Mouse (Mus musculus) E14TG2a.4 (cell line): Measurements from ENCODE around the gene Abcf2.

ENCODE experiments used
- H3K27me3 ChIP-seq: 2 replicates; pipeline ENCODE4 v1.6.1; 2014; ENCODE audit warnings: low read length, control low read depth; ENCODE audit not compliant: insufficient read depth
- H3K36me3 ChIP-seq: 2 replicates; pipeline ENCODE4 v1.6.1; 2014; ENCODE audit warnings: low read length, control low read depth; ENCODE audit not compliant: insufficient read depth
- H3K4me1 ChIP-seq: replicated peaks from 2 replicates; pipeline ENCODE4 v1.6.1; 2014; ENCODE audit warnings: low read depth, low read length, control low read depth
- H3K4me3 ChIP-seq: replicated peaks from 2 replicates; pipeline ENCODE4 v1.5.1; 2014; ENCODE audit warnings: mild to moderate bottlenecking, low read length
- H3K9me3 ChIP-seq: 2 replicates; pipeline ENCODE4 v1.6.1; 2014; ENCODE audit warnings: low read length, control low read depth
- CTCF ChIP-seq: conservative IDR thresholded peaks from 2 replicates; pipeline ENCODE4 v1.5.1; 2014; ENCODE audit warnings: low read length
- NANOG ChIP-seq: IDR thresholded peaks from 2 replicates; pipeline ENCODE4 v1.6.1; 2014; ENCODE audit warnings: borderline replicate concordance, low read length, mixed read lengths
- POU5F1 ChIP-seq: IDR thresholded peaks from 2 replicates; pipeline ENCODE4 v1.6.1; 2014; ENCODE audit warnings: low read length, borderline replicate concordance

Gene Abcf2

DNA sequence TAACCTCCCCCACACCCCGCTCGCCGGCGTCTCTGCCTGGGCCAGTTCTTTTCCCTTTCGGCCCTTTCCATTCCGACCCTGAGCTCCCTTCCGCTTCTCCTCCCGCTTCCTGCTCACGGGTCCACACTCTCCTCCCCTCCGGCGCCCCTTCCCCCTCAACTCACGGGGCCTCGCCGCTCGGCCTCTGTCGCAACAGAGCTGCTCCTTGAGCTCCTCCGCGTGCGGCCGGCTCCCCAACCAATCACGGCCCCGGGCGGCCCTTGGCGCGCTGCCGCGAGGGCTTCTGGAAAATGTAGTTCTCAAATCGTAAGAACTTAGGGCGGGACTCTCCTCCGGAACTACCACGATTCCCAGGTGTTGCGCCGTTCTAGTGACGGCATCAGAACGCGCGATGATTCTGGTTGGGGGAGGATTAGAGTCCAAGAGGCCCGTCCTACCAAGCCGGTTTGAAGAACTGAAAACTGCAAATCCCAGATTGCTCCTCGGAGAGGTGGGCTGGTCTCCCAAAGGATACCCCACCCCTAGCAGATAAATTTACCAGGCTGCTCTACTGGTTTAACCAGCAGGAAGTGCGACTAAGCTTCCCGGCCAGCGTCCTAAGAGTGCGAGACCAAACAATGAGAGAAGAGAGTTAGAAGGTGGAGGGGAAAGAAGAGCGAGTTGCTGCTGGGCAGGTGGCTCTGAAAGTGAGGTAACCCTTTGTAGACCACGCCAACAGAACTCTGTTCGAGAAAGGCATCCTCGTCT lies at the start of gene Abcf2:
Gene Abcf2 (minus strand): TSS at position 285 of the 747 bp plus-strand sequence.
- Histone ChIP-seq H3K4me1 (peaks cover 37% of the 10 kb centered on the region), H3K9me3 (no peaks in the 10 kb centered on the region), H3K36me3 (peaks cover 40% of the 10 kb centered on the region), H3K4me3 (peak within 1 kb of the TSS; percentile 97), H3K27me3 (no peaks in the 10 kb centered on the region)
- no peak for TF ChIP-seq CTCF
- no peak for TF ChIP-seq NANOG
- TF ChIP-seq POU5F1, result no peak

DNA sequence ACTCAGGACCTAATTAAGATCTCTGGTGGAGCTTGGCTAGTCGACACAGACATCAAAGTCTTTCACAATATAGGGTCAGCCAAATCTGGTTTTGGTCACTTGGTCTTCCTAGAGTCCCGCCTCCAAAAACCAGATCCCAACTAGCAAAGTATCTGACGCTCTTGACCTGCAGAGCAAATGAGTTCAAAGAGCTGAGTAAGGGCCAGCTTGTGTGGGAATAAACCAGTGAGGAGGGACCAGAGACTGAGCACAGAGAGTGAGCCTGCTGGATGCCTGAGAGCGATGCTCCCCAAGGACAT lies 47.5 kb upstream of the Abcf2 start:
- peak overlapping the region; percentile 80 for H3K4me3 ChIP-seq
- no peak for TF ChIP-seq POU5F1
- TF ChIP-seq CTCF, result no peak
- TF ChIP-seq NANOG, result no peak
- peaks cover 59% of the 10 kb centered on the region for H3K27me3 ChIP-seq
- no peaks in the 10 kb centered on the region for H3K9me3 ChIP-seq
- peaks cover 22% of the 10 kb centered on the region for H3K4me1 ChIP-seq
- H3K36me3 ChIP-seq, result no peaks in the 10 kb centered on the region

DNA sequence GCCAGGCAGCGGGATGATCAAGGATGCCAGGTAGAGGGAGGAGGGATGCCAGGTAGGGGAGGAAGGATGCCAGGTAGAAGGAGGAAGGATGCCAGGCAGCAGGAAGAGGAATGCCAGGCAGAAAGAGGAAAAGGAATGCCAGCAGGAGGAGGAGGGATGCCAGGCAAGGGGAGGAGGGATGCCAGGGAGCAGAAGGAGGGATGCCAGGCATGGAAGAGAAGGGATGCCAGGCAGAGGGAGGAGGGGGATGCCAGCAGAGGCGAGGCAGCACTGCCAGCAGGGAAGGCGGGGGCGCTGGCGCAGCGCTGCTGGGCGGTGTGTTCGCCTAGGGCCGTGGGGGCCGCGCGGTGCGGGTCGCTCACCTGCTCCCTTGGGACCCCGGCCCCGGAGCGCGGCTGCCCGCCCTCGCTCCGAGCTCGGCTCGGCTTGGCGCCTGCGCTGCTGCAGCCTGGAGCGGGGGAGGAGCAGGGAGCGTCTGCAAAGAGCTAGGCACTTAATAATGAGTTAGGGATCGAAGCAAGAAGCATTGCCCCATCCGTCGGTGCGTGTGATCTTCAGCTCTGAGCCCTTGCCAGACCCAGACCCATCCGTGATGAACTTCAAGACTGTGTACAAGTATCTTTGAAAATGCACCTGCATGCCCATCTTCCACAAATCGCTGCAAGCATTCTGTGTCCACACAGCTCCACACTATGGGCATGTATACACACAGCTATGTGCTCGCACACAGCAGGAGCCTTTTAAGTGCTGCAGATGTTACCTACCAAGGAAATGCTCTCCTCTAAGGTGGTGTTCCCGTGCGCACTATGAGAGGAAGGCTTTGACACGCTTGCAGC lies 46.9 kb upstream of the Abcf2 start, which contains the start of gene Smarcd3:
Gene Smarcd3 (minus strand): TSS at position 426 of the 836 bp plus-strand sequence.
- H3K36me3 ChIP-seq, result no peaks in the 10 kb centered on the region
- H3K4me3 ChIP-seq, result peak within 1 kb of the TSS; percentile 80
- H3K4me1 ChIP-seq, result peaks cover 22% of the 10 kb centered on the region
- no peak for TF ChIP-seq CTCF
- no peak for TF ChIP-seq NANOG
- TF ChIP-seq POU5F1, result no peak
- H3K27me3 ChIP-seq, result peaks cover 60% of the 10 kb centered on the region
- H3K9me3 ChIP-seq, result no peaks in the 10 kb centered on the region

DNA sequence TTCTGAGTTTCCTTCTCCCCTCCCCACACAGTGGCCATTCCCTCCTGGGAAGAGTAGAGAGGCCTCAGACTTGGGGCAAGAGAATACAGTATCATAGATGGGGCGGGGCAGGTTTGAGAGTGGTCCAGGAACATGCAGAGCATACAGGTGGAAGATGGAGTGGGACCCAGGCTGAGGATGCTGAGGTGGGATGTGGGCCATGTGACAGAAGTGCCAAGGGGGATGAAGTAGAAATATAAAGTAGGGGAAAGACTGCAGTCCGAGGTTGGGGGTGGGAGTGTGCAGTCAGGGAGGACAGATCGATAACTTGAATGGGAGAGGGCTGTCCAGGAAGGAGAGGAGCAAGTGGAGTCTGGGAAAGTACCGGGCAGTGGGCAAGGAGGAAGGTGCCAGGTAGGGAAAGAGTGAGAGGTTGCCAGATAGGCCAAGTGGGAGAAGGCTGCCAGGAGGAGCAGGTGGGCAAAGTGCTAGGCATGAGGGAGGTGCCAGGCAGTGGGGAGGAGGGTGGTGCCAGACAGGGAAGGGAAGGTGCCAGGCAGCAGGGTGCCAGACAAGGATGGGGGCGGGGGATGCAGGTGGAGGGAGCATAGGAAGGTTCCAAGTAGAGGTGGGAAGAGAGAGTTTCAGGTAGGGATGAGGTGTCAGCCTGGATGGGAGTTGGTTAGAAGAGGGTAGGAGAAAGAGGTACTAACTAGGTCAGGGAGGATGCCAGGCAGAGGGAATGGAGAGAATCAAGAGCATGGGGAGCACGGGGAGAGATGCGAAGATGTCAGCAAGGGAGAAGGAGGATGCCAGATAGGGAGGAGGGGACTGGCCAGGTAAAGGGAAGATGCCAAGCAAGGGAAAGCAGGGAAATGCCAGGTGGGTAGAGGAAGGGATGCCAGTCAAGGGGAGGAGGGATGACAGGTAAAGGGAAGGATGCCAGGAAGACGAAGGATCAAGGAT lies 46.0 kb upstream of the Abcf2 start:
- Histone ChIP-seq H3K27me3 (peaks cover 68% of the 10 kb centered on the region), H3K9me3 (no peaks in the 10 kb centered on the region), H3K36me3 (no peaks in the 10 kb centered on the region), H3K4me3 (peak overlapping the region; percentile 80), H3K4me1 (peaks cover 22% of the 10 kb centered on the region)
- TF ChIP-seq CTCF, result no peak
- TF ChIP-seq POU5F1, result no peak

DNA sequence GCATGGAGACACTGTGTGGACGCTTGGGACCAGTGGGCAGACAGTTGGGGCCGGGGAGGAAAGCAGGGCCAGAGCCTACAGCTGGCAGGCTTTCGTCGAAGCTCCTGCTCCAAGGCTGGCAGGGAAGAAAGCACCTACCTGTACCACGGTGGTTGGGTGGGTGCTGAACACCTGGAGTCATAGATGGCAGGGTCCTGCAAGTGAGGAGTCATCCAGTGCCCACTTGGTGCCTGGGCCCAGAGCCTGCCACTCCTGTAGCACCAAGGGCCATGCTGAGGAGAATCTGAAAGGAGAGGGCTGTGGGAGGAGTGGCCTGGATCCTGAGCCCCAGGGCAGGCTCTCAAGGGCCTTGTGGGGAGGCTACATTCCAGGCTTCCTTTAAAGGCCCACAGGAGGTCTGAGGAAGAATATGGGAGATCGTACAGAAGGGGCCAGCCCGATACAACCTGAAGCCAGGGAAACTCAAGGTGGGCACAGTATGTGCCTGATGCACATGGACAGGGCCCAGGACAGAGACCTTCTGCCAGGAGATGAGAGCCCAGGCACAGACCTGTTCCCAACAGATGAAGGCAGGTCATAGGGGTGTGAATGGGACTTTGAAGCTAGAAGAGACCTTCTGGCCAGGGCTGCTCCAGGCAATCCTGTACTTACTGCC lies 45.2 kb upstream of the Abcf2 start:
- Histone ChIP-seq H3K4me1 (peaks cover 22% of the 10 kb centered on the region), H3K9me3 (no peaks in the 10 kb centered on the region), H3K36me3 (no peaks in the 10 kb centered on the region), H3K27me3 (peaks cover 71% of the 10 kb centered on the region), H3K4me3 (no peak overlapping the region)
- TF ChIP-seq POU5F1 (no peak), CTCF (no peak), NANOG (no peak)

DNA sequence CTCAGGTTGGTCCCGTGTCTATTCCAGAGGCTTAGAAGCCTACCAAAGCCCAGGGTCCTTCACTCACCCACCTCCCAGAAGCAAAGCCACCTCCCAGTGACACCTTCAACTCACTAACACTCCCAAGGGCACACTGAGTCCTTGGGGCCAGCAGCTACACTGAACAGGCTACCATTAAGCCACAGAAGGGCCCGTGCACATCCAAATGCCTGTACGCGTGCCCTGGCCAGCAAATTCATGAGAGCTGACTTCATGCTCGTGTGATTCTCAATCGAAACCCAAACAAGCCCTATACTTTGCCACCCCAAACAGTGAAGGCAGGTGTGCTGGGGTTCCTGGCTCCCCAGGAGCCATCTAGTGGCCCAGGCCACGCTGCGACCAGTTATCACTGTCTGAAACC lies 43.4 kb upstream of the Abcf2 start:
- no peaks in the 10 kb centered on the region for H3K36me3 ChIP-seq
- H3K4me3 ChIP-seq, result no peak overlapping the region
- H3K27me3 ChIP-seq, result peaks cover 66% of the 10 kb centered on the region
- peaks cover 16% of the 10 kb centered on the region for H3K4me1 ChIP-seq
- H3K9me3 ChIP-seq, result no peaks in the 10 kb centered on the region
- no peak for TF ChIP-seq NANOG
- no peak for TF ChIP-seq POU5F1
- TF ChIP-seq CTCF, result no peak

DNA sequence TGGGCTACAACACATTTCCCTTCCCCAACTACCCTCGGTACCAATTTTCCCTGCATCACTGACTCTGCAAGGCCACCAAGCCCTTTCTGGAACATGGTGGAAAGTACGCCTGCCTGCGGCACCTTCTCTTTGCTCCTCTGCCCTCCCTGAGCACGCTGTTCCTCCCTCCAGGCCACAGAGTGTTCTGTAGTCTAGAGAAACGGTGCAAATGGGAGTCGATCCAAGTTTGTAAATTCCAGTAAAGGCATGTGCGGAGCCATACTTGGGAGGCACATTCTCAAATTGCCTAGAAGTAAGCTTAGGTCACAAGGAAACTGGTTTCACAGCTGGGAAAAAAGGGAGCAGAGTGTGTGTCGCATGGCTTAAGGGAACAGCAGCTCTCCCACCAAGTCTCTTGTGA lies 42.8 kb upstream of the Abcf2 start:
- Histone ChIP-seq H3K9me3 (no peaks in the 10 kb centered on the region), H3K27me3 (peaks cover 64% of the 10 kb centered on the region), H3K4me1 (peaks cover 13% of the 10 kb centered on the region), H3K36me3 (no peaks in the 10 kb centered on the region), H3K4me3 (no peak overlapping the region)
- TF ChIP-seq NANOG (no peak), POU5F1 (no peak), CTCF (no peak)
